Mouse (Mus musculus): ENCODE measurements around the gene Rabepk.

DNA sequence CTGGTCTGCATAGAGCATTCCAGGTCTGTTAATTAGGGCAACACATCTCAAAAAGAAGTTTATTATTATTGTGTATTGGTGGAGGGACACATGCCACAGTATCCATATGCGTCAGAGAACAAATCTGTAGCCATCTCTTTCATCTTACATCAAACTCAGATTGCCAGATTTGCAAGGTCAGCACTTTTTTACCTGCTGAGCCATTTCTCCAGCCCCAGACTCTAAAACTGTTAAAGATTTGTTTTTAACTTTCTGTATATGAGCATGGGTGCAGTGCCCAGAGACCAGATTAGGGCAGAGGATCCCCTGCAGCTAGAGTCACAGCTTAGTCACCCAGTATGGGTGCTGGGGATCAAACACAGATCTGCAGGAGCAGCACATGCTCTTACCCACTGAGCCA is 63.1 kb downstream of the Rabepk start:
- no peak for TF ChIP-seq CTCF (IDR thresholded peaks at IDR 0.05; ENCODE audit: extremely low read depth, insufficient read depth, low read length)
- no peak for TF ChIP-seq POLR2A (IDR thresholded peaks at IDR 0.05; ENCODE audit: extremely low read depth, insufficient read depth, low read length)

Data from cortical plate, adult 2 months (tissue).